Comparison of ENCODE assay signal across 16 mouse cellular contexts in the genomic region with DNA sequence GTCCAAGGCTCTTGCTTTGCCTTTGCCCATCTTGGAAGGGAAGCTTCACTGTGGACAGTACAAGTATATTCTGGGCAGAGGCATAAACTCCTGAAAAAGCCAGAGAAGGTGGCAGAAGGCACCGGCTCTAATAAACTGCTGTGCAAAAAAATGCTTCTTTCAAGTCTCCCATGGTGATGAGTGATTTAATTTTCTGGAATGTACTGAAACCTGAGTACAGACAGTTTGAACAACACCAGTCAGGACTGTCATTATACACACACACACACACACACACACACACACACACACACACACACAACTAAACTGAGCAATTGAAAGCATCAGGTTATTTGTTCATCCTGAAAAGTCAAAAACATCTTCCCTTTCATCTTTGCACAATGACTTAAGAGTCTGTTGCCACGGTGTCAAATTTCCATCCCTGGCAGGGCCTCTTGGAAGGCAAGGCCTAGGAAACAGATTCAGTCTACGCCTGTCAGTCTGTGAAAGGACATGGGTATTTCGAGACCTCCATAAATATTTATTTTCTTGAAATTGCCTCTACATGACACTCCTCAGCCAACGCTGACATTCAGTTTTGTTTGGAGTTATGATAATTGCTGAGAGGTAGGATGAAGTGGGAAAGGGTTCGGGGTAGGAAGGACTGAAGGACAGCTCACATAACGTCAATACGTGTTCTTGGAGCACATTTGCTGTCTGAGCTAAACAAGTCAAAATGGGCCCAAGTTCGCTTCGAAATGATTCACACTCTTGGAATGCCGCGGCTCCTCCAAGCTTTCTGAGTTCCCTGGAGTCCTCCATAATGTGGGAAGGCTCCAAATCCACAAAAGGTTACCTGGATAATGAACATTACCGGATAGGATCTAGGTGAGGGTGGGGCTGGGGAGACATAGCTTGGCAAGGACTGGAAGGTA.
DNase-seq lines count a peak whose midpoint lies in the region; ATAC-seq and TF ChIP-seq lines count a peak whose summit lies in the region.
"Had no signal": no experiment of that assay in that cellular context is flagged by ENCODE, and none has a peak within 500 bp of the region (broad histone marks: within the 10 kb centered on the region; RNA-seq: fewer than 3 reads in every experiment).

No protein-coding gene starts in this region.

- WGBS in lung, embryonic 14.5 days = 53% methylated on average over 13 of the region's 13 CpGs
- WGBS in lung, postnatal 0 days = 50% methylated on average over 13 of the region's 13 CpGs
- 71% methylated on average over 13 of the region's 13 CpGs for WGBS in limb, embryonic 10.5 days

- no peaks in the 10 kb centered on the region for H3K36me3 ChIP-seq in lung, embryonic 14.5 days (ENCODE audit: insufficient read depth)
- no peaks in the 10 kb centered on the region for H3K36me3 ChIP-seq in lung, postnatal 0 days (ENCODE audit: insufficient read depth, low read length)
- H3K36me3 ChIP-seq in limb, embryonic 10.5 days = no peaks in the 10 kb centered on the region
- H3K36me3 ChIP-seq: stomach, embryonic 15.5 days had no signal

- no peak overlapping the region for H3K4me3 ChIP-seq in lung, embryonic 14.5 days (ENCODE audit: low read depth, low read length)
- no peak overlapping the region for H3K4me3 ChIP-seq in lung, postnatal 0 days (ENCODE audit: low read depth, low read length)
- no peak overlapping the region for H3K4me3 ChIP-seq in brown adipose tissue, adult 24 weeks (ENCODE audit: insufficient read depth, low read depth, low read length)
- H3K4me3 ChIP-seq in limb, embryonic 10.5 days = no peak overlapping the region
- H3K4me3 ChIP-seq: hindbrain, embryonic 13.5 days; stomach, embryonic 15.5 days had no signal

- ATAC-seq in lung, embryonic 14.5 days (ENCODE audit: insufficient read depth) = no peak
- no peak for ATAC-seq in lung, postnatal 0 days

- peak; percentile 23 for DNase-seq in gastrocnemius, adult 18-20 months (ENCODE audit: low spot score)
- DNase-seq in gastrocnemius, postnatal 4 days (ENCODE audit: low spot score in 2 of 2) = no peak
- peak; percentile 26 for DNase-seq in lung, embryonic 14.5 days
- DNase-seq in lung, postnatal 0 days (ENCODE audit: low spot score) = no peak
- no peak for DNase-seq in limb, embryonic 10.5 days (ENCODE audit: low spot score)
- DNase-seq in c-Kit-positive CD71-positive TER-119-positive erythroid progenitor cells, embryonic 14.5 days (ENCODE audit: low spot score) = no peak
- DNase-seq in thymus, postnatal 14 days = no peak
- DNase-seq: adrenal gland, adult 2 months; cerebellum, adult 11-12 months; kidney, adult 9 months; left cerebral cortex, postnatal 4 days; lung, adult 2 months; thymus, postnatal 4 days had no signal

- H3K9ac ChIP-seq in lung, embryonic 14.5 days = no peak overlapping the region
- no peak overlapping the region for H3K9ac ChIP-seq in lung, postnatal 0 days (replicated peaks; ENCODE audit: low read depth)
- H3K9ac ChIP-seq: hindbrain, embryonic 13.5 days; stomach, embryonic 15.5 days had no signal

- TF ChIP-seq EP300 in lung, postnatal 0 days (IDR thresholded peaks at IDR 0.05) = no peak

- TF ChIP-seq CTCF in lung, embryonic 14.5 days (IDR thresholded peaks at IDR 0.05; ENCODE audit: low read depth) = no peak
- no peak for TF ChIP-seq CTCF in lung, postnatal 0 days (IDR thresholded peaks at IDR 0.05)

- H3K27me3 ChIP-seq in lung, embryonic 14.5 days (ENCODE audit: insufficient read depth, low read length) = no peaks in the 10 kb centered on the region
- H3K27me3 ChIP-seq in lung, postnatal 0 days (replicated peaks; ENCODE audit: insufficient read depth, low read length) = no peaks in the 10 kb centered on the region
- no peaks in the 10 kb centered on the region for H3K27me3 ChIP-seq in limb, embryonic 10.5 days (ENCODE audit: low read depth, poor library complexity, severe bottlenecking)
- H3K27me3 ChIP-seq: hindbrain, embryonic 13.5 days; stomach, embryonic 15.5 days had no signal

- no peak overlapping the region for H3K27ac ChIP-seq in lung, embryonic 14.5 days (ENCODE audit: low read depth)
- no peak overlapping the region for H3K27ac ChIP-seq in lung, postnatal 0 days (ENCODE audit: low read length)
- H3K27ac ChIP-seq in brown adipose tissue, adult 24 weeks (replicated peaks; ENCODE audit: low read depth, low read length) = peak overlapping the region; percentile 12; the same call in 1 of the 2 replicates
- H3K27ac ChIP-seq in limb, embryonic 10.5 days = 0 out of 2 replicates have a peak overlapping the region, but pooled peaks have one; percentile 25
- H3K27ac ChIP-seq: hindbrain, embryonic 13.5 days; stomach, embryonic 15.5 days had no signal

- no peaks in the 10 kb centered on the region for H3K4me1 ChIP-seq in lung, embryonic 14.5 days (ENCODE audit: insufficient read depth)
- no peaks in the 10 kb centered on the region for H3K4me1 ChIP-seq in lung, postnatal 0 days (ENCODE audit: insufficient read depth, low read depth, low read length)
- peaks cover 6% of the 10 kb centered on the region; the same call in 1 of the 2 replicates for H3K4me1 ChIP-seq in brown adipose tissue, adult 24 weeks (ENCODE audit: control insufficient read depth, insufficient read depth, insufficient read length, low read length)
- H3K4me1 ChIP-seq in limb, embryonic 10.5 days = peaks cover 39% of the 10 kb centered on the region
- H3K4me1 ChIP-seq: stomach, embryonic 15.5 days had no signal

- H3K4me2 ChIP-seq in lung, embryonic 14.5 days = no peak overlapping the region
- no peak overlapping the region for H3K4me2 ChIP-seq in lung, postnatal 0 days (replicated peaks; ENCODE audit: low read depth, low read length)
- H3K4me2 ChIP-seq: hindbrain, embryonic 13.5 days; stomach, embryonic 15.5 days had no signal

- H3K9me3 ChIP-seq in lung, embryonic 14.5 days (ENCODE audit: low read depth, low read length) = no peaks in the 10 kb centered on the region
- no peaks in the 10 kb centered on the region for H3K9me3 ChIP-seq in lung, postnatal 0 days (ENCODE audit: low read length)
- H3K9me3 ChIP-seq in limb, embryonic 10.5 days (replicated peaks) = no peaks in the 10 kb centered on the region
- H3K9me3 ChIP-seq: hindbrain, embryonic 13.5 days; stomach, embryonic 15.5 days had no signal

Comparison
In these comparisons a context has a peak if more than half of its experiments do, and no peak if none do; other contexts are left out.
1. DNase-seq: peak in gastrocnemius, adult 18-20 months (single experiment) and lung, embryonic 14.5 days (single experiment); none in gastrocnemius, postnatal 4 days (0 of 2), lung, postnatal 0 days (single experiment), limb, embryonic 10.5 days (single experiment), c-Kit-positive CD71-positive TER-119-positive erythroid progenitor cells, embryonic 14.5 days (single experiment) and thymus, postnatal 14 days (single experiment).
2. H3K27ac ChIP-seq: peak in brown adipose tissue, adult 24 weeks (single experiment) and limb, embryonic 10.5 days (single experiment); none in lung, embryonic 14.5 days (single experiment) and lung, postnatal 0 days (single experiment).